Mouse (Mus musculus) splenic B cell, adult 2 months (primary cell): Measurements from ENCODE around the gene Iqgap3.
A peak's percentile ranks its signal among the peaks of the same experiment; 100 is the strongest.

Source experiments
- DNase-seq: peaks from one replicate; pipeline ENCODE4 v3.0.0-alpha.2; 2011; ENCODE audit warnings: low read depth, low spot score
- H3K27me3 ChIP-seq: 2 replicates; pipeline ENCODE4 v1.6.1; 2012; ENCODE audit warnings: mild to moderate bottlenecking, low read length, moderate library complexity, mixed read lengths; ENCODE audit not compliant: control insufficient read depth, poor library complexity, insufficient read depth, severe bottlenecking
- H3K36me3 ChIP-seq: 2 replicates; pipeline ENCODE4 v1.6.1; 2012; ENCODE audit warnings: mild to moderate bottlenecking, low read length, moderate library complexity, mixed read lengths; ENCODE audit not compliant: control insufficient read depth, poor library complexity, insufficient read depth, severe bottlenecking

Gene Iqgap3

DNA sequence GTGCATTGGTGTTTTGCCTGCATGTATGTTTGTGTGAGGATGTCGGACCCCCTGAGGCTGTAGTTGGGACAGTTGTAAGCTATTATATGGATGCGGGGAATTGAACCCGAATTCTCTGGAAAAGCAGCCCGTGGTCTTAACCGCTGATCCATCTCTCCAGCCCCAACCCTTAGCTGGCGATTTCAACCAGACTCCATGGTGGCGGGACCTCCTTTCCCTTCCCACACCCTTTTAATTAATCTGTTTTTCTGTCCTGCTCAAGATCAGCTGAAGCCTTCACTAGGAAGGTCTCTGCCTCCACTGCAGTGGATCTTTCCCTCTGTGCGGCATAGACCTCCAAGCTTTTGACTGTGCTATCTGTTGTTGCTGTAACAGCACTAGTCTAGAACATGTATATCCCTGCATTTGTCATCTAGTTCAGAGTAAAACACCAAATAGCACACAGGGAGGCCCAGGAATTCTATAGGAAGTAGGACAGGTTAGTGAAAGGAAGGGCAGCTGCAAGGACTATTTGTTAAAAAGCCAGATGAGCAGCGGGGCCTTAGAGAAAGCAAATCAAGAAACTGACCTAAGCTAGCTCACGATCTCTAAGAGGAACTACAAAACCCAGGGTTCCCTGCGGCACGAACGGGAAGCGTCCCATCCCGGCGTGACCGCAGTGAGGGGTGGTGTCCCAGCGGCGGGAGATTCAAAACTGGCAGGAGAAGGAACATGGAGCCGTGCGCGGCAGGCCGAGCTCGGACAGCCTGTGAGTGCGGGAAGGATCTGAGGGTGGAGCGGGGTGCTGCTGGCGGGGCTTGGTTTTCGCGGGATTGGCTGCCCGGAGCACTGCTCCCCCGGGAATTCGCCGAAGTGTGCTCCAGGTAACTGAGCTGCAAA is at the start of gene Iqgap3:
Gene Iqgap3 (plus strand): TSS at position 627 of the 879 bp plus-strand sequence.
- peak; percentile 89 for DNase-seq
- Histone ChIP-seq H3K27me3 (no peaks in the 10 kb centered on the region), H3K36me3 (no peaks in the 10 kb centered on the region)

DNA sequence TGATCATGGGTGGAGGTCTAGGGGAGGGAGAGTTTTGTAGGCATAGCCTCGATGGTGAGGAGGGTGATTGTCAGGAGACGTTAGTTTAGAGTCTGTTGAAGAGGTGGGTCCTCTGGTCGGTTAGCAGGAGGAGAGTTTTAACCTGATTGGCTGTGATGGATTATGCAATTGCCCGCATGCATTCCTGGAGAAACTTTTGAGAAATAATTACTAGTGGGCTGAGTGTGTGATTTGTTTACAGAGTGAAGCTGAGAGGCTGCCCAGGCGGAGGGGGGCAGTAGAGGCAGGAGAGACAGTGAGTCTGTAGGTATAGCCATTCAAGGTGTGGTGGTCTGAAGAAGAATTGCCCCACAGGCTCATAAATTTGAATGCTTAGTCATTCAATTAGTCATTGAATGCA is 48.3 kb upstream of the Iqgap3 start:
- DNase-seq, result no peak
- no peaks in the 10 kb centered on the region for H3K27me3 ChIP-seq

DNA sequence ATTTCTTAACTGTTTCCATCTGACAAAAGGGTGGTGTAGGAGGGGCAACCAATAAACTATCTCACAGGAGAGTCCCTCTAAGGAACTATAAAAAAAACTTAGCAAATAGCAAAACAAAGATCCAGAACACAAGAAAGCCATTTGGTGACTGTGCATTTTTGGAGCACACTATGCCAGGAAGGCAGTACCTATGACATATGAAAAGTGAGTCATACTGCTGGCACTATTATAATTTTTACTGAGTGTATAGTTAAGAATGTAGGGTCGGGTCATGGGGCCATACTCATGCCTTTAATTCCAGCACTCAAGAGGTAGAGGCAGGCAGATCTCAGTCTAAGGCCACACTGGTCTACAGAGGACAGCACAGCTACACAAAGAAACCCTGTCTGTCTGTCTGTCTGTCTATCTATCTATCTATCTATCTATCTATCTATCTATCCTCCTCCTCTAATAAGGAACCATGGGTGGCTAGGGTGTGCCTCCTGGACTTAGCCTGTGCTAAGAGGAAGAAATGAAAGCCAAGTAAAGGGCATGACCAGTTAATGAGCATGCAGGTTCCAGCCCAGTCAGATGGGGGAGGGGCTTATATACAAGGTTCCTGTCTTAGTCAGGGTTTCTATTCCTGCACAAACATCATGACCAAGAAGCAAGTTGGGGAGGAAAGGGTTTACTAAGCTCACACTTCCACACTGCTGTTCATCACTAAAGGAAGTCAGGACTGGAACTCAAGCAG is 46.0 kb upstream of the Iqgap3 start:
- Histone ChIP-seq H3K36me3 (no peaks in the 10 kb centered on the region), H3K27me3 (no peaks in the 10 kb centered on the region)
- no peak for DNase-seq

More for the DNA sequence above, 48.3 kb upstream of the Iqgap3 start:
- no peaks in the 10 kb centered on the region for H3K36me3 ChIP-seq

GRCm38 (mm10) chr3:88042661-88043421 is 38.9 kb upstream of the Iqgap3 start, which contains the start of gene Gpatch4:
Gene Gpatch4, plus strand, starts transcription at chr3:88043108.
- DNase-seq, result peak; percentile 96
- Histone ChIP-seq H3K27me3 (no peaks in the 10 kb centered on the region), H3K36me3 (no peaks in the 10 kb centered on the region; the same call in 1 of the 2 replicates)

DNA sequence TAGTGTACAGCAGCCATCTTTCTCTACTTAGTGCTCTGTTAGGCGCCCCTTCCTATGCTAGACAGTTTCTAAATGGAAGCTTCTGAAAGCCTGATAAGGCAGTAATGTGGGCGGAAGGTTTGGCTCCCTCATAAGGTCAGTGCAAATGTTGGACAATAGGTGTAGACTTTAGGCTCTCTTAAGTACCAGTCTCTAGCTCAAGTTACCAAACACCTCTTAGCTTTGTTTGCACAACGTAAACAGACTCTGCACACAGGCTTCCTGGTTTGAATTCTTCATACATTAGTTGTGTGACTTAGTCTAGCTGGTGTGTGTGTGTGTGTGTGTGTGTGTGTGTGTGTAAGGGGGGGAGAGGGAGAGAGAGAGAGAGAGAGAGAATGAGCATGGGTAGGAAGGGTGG is 32.2 kb upstream of the Iqgap3 start:
- Histone ChIP-seq H3K36me3 (no peaks in the 10 kb centered on the region; the same call in none of the 2 replicates), H3K27me3 (no peaks in the 10 kb centered on the region)
- DNase-seq, result no peak

GRCm38 (mm10) chr3:88057030-88057429 is 24.7 kb upstream of the Iqgap3 start:
- no peaks in the 10 kb centered on the region for H3K27me3 ChIP-seq
- DNase-seq, result no peak
- peaks cover 2% of the 10 kb centered on the region for H3K36me3 ChIP-seq

GRCm38 (mm10) chr3:88057902-88058696 is 23.7 kb upstream of the Iqgap3 start, which contains the start of gene Naxe:
Gene Naxe, minus strand, starts transcription at chr3:88058495.
- DNase-seq, result peak; percentile 91
- H3K27me3 ChIP-seq, result no peaks in the 10 kb centered on the region
- H3K36me3 ChIP-seq, result peaks cover 2% of the 10 kb centered on the region

GRCm38 (mm10) chr3:88068386-88068785 is 13.4 kb upstream of the Iqgap3 start:
- H3K36me3 ChIP-seq, result no peaks in the 10 kb centered on the region
- H3K27me3 ChIP-seq, result no peaks in the 10 kb centered on the region
- no peak for DNase-seq

DNA sequence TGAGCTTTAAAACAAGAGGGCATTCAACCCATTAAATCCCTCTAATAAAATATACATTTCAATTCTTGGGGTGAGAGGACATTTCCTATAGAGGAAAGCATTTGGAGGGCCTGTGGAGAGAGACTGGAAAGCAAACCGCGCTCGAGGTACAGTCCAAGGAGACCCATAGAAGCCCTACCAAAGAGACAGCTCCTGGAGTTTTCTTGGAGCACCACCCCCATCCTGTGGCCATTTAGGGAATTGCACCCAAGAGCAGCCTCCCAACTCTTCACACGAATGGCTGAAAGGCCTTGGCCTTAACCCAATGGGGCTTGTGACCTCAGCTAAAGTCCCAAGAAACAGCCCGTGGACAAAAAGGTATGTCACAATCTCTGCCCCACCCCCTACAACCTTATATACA is 10.0 kb upstream of the Iqgap3 start:
- peak; percentile 86 for DNase-seq
- Histone ChIP-seq H3K27me3 (no peaks in the 10 kb centered on the region), H3K36me3 (no peaks in the 10 kb centered on the region)

GRCm38 (mm10) chr3:88073631-88074030 is 8.1 kb upstream of the Iqgap3 start:
- no peaks in the 10 kb centered on the region for H3K36me3 ChIP-seq
- DNase-seq, result no peak

GRCm38 (mm10) chr3:88074351-88074750 is 7.4 kb upstream of the Iqgap3 start:
- no peaks in the 10 kb centered on the region for H3K36me3 ChIP-seq
- H3K27me3 ChIP-seq, result no peaks in the 10 kb centered on the region
- DNase-seq, result no peak

More at GRCm38 (mm10) chr3:88073631-88074030, 8.1 kb upstream of the Iqgap3 start:
- H3K27me3 ChIP-seq, result no peaks in the 10 kb centered on the region

GRCm38 (mm10) chr3:88074766-88075165 is 7.0 kb upstream of the Iqgap3 start:
- Histone ChIP-seq H3K36me3 (no peaks in the 10 kb centered on the region), H3K27me3 (no peaks in the 10 kb centered on the region)
- DNase-seq, result no peak

DNA sequence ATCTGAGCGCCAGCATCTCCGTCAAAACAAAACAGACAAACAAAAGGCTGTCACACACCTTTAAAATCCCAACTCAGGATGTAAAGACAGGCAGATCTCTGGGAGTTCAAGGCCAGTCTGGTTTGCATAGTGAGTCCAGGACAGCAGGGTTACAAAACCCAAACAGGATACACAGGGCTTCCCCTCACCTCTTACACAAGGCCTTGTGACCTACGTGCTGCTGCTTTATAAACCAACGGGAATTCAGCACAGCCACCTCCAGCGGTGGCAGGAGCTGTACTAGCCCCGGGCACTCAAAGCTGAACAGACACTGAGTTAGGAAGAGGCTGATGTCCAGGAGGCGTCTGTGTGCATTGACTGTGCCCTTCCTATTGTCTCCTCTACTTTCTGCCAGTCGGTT is 4.3 kb upstream of the Iqgap3 start:
- Histone ChIP-seq H3K36me3 (no peaks in the 10 kb centered on the region), H3K27me3 (no peaks in the 10 kb centered on the region)
- DNase-seq, result no peak

DNA sequence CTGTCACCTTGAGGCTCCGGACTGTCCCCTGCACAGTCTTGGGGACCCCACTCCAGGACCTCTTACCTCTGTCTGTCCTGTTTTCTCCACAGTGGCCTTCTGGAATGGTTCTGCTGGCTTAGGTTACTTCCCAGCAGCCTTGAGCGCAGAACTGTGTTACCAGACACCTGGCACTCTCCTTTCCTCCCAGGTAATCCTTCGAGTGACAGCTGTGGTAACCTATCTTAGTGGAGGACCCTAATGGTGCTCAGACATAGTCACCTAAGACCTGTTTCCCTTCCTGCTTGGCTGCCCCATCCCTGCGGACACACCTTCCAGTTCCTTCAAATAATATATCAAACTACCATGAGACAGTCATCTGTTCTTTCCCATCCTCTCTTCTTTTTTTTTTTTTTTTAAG is 3.6 kb upstream of the Iqgap3 start, which contains the start of gene Ttc24:
Gene Ttc24 (minus strand): TSS at position 101 of the 400 bp plus-strand sequence.
- Histone ChIP-seq H3K27me3 (no peaks in the 10 kb centered on the region), H3K36me3 (no peaks in the 10 kb centered on the region)
- no peak for DNase-seq
